Mouse (Mus musculus) thymus, postnatal 14 days (tissue): ENCODE results near the gene Itga6.

Experiments used
- DNase-seq: peaks from one replicate; pipeline ENCODE4 v3.0.0; 2021

The Itga6 gene

DNA sequence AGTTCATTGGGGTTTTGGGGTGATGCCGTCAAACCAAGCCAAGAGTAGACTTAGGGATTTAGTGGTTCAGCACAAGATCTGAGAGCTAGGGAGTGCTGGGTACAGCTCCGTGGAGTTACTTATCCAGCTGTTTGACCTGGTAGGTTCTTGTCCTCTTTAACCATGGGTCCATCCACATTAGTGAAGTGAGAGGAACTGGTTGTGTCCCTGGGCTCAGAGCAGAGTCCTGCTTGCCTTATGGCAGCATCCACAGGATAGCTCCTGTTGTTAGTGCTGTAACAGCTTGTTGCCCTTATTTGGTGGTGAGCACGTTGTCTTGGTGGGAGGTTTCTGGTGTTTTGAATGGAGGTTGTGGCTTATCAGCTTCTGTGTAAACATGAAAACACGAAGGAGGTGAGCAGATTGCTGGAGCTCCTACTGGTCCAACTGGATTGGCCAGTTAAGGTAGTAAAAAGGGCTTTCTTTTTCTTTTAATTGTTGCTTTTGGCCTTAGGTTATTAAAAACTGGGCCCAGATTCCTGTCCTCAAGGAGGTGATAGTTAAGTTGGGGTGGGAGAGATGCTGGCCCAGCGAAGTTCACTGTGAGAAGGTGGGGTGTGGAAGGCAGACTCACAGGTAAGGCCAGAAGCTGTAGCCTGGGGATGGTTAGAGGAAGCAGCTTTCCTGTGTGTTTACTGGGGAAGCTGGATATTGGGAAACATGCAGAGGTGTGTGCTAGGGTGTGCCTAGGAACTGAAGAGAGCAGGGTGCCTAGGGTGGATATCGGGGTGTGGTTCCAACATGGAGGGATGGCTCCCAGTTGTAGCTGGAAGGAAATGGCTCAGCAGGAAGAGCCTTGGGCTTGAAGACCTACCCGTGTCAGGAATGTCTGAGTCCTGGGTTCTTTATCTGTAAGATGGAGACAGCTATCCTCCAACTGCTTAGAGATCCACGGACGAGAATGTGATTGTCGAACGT, 60.5 kb downstream of the Itga6 start:
- no peak for DNase-seq

DNA sequence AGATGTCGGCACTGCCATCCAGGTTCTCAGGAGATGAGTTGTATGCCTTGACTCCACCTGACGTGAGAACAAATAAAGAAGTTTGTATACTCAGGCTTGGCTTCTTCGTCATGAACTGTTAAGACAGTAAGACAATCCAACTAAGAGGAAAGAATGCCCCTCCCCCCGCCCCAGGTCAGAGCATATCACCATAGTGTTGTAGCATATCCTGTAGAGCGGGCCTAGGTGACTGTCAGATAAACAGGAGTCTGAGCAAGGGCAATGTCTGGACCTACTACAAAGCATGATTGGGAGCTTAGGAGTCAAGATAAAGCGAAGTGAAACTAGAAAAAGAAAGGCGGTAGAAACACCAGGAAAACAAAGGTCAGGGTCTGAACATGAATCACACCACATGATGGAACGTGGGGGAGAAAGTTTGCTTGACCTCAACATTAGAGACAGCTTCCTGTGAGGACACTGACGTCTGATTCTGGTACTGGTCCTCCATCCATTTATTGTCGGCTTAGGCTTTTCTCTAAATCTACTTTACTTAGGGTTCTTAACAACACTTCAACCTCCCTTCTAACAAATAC, 64.0 kb downstream of the Itga6 start:
- DNase-seq: no peak

DNA sequence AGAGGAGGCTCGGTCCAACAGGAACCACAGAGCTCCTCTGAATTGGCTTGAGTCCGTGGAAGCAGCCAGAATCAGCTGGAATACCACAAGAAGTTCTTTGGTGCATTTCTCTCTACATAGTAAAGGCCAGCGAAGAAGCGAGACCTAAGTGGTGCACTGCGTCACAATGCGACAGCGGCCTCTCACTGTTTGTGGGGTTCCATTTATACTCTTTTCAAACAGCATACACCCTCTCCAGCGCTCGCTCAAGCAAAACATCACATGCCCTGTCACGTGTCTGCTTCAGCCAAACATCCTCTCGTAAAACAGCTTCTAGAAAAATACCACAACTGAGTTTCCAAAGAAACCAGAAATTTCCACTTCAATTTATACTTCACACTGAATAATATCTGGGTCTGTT, 64.6 kb downstream of the Itga6 start:
- no peak for DNase-seq

DNA sequence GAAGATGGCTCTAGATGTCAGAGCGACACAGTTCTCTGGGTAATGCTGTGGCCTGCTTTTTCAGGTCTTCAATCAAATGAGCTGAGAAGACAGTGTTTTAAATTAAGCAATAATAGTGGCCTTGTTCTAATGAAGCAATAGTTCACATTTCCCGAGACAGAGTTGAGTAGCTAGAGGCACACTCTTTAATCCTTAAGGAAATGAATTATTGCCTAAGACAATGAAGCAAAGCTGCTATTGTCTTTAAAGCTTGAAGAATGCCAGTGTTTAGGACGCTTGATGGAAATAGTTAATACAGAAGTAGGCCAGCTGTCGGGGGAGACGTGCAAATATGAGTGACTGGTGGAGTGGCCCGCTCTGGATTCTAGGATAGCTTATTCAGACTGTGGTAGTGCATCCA, 65.5 kb downstream of the Itga6 start:
- DNase-seq: no peak

DNA sequence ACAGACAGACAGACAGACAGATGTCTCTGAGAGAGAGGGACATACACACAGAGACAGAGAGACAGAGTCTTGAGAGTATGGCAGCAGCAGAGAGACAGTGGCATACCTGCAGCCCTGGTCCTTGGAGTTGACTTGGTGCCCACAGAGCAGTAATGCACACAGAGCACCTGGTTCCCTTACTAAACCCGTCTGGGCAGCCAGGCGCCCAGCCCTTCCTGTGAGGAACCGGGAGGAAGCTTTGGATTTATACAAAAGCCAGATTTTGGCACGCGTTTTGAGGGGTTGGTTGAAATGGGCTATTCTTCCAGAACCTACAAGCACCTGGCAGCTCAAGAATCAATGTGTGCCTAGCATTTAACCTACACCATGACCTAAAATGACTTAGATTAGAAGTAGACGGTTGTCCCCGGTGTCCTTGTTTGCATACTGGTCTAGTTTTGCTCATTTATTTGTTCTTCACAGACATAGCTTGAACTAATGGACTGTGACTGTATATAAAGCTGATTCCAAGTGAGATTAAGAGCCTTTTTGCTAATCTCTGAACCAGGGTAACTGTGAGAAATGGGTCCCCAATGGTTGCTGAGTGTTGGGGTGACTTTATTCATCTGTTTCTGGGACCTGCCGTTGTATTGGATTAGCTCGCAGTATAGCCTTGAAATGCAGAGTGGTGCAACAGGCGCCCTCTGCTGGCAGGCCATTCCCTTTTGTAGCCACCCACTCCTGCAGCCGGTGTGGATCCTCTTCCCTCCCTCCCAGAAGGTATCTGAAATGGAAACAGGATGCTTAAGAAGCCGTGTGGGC, 67.0 kb downstream of the Itga6 start:
- DNase-seq: peak; percentile 90

DNA sequence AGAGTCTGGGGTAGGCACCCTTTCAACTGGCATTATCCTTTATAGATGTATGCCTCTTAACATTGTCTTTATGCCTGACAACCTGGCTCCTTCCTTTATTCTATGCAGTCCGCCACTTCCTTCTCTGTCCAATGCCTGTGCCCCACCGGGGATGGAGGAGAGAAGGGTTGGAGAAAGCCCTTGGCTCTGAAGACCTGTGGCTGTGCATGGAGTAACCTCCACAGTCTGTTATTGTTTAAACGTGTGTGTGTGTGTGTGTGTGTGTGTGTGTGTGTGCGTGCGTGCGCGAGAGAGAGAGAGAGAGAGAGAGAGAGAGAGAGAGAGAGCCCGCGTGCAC, 67.6 kb downstream of the Itga6 start:
- DNase-seq: no peak

DNA sequence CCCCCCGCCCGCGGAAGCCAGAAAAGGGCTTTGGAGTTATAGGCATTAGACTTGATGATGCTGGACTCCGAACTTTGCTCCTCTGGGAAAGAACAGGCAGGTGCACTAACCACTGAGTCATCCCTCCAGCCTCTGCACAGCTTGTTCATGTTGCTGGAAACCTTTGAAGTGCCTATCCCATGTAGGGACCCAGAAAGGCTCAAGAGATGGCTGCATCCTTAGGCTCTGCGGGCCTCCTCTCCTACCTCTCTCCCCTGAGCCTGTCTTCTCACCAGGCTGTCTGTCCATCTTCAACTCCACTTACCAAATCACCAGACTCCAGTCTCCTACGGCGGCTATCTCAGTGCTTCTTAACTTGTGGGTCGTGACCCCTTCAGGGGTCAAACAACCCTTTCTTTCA, 68.0 kb downstream of the Itga6 start:
- DNase-seq: peak; percentile 67

DNA sequence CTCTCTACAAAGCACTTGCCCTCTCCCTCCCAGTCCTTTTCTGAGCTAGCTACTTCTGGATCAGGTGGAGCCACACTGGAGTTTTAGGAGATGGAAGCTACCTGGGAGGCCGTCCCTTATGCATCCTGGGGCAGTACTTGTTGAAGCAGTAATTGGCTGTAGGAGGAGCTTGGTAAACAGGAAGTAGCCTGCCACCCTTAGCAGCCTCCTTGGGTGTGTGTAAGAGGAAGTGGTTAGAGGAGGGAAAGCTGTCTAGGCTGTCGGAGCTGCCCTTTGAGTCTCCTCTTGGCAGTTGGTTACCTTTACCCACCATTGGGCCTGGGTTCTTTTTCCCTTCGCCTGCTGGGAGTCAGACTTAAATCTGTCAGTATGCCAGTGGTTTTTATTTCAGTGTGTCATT, 68.6 kb downstream of the Itga6 start:
- DNase-seq: peak; percentile 87

DNA sequence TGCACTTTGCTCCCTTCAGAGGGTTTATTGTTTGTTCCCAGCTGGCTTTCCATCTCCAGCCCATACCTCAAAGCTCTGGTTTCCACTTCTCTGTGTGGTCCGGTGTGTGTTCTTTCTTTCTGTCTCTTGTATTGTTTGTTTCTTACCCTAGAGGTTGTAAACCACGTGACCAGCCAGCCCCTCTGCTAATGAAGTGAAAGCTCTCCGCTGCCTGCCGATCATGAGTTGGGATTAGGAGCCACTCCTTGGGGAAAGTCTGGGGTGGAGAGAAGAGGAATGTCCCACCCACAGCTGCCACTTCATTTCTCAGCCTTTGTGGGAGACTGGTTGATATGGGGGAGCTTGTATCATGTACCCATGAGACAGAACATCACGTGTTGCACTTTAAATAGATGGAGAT, 69.9 kb downstream of the Itga6 start:
- DNase-seq: peak; percentile 48

DNA sequence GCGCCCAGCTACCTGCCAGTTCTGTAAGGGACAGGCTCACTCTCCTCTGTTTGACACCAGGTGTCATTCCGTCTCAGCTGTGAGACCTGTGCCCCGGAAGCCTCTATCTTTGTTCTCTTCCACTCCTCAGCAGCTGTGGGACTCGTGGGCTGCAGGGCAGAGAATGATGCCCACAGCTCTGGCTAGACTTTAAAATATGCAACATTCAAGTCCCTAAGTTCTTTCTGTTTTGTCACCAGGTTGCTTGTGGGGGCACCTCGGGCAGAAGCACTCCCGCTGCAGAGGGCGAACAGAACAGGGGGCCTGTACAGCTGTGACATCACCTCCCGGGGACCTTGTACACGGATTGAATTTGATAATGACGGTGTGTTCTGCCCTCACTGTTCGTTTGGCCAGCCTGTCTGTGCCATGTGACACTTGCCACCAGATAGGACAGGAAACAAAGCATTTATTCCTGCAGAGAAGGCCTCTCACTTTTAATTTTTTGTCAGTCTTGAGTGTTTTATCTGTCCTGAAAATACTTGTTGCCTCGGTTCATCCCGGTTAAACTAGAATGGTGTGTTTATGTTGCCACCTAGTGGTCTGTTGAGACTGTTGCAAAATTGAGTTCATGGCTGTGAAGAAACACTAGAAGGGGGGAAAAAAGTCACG, 71.1 kb downstream of the Itga6 start:
- peak; percentile 78 for DNase-seq

DNA sequence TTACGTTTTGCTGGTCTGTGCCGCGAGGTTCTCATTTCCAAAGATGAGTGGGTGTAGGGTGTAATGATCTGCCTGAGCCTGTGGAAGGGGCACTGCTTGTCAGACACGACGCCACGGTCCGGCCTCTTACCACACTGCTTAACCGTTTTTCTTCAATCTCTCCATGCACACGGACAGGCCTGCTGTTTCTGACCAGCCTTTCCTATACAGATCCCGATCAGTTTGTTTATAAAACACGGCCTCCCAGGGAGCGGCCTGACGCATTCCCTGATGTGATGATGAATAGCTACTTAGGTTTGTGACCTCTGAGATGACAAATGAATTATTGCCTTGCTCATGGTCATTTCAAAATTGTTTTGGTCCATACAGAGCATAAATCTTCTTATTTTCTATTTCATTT, 78.7 kb downstream of the Itga6 start:
- no peak for DNase-seq

DNA sequence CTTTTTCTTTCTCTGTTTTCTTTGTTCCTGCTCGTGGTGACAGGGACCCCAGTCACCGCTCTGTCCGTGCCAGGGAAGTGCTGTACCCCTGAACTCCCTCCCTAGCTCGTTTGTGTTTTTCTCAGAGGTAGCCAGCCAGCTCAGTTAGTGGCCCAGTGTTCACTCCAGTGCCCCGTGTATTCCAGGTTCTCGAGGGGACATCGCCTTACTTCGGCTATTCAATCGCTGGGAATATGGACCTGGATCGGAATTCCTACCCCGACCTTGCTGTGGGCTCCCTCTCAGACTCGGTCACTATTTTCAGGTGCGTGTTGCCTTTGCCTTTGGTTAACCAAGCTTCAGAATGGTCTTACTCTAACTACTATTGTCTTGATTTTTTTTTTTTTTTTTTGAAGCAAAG, 82.3 kb downstream of the Itga6 start:
- DNase-seq: no peak

DNA sequence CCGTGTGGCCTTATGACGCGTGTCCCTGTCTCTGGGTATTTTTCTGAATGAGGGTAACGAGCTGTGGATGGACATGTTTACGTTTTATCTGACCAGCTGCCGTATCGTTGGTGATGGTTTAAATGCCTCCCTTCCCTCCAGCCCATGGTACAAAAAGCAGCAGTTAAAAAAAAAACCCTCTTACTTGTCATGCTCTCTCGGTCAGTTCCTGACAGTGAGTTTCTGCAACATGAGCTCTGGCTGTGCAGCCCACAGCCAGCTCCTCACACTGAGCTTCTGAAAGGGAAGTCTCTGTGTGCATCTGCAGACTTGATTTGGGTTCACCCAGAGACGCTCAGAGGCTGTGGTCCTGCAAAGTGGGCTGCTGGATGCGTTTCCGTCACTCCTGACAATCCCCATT, 83.5 kb downstream of the Itga6 start:
- no peak for DNase-seq

DNA sequence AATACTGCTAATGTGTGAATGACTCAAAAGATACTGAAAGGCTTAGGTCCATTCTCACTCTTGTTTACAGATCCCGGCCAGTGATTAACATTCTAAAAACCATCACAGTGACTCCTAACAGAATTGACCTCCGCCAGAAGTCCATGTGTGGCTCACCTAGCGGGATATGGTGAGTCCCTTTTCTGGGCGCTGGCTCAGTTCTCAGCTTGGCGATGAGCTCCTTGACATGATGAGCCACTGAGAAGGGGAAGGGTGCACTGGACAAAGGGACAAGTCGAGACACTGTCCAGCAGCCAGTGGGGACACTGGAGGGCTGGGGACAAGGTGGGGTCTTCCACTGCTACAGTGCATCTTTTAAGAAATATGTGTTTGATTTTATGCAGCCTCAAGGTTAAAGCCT, 88.2 kb downstream of the Itga6 start:
- no peak for DNase-seq

DNA sequence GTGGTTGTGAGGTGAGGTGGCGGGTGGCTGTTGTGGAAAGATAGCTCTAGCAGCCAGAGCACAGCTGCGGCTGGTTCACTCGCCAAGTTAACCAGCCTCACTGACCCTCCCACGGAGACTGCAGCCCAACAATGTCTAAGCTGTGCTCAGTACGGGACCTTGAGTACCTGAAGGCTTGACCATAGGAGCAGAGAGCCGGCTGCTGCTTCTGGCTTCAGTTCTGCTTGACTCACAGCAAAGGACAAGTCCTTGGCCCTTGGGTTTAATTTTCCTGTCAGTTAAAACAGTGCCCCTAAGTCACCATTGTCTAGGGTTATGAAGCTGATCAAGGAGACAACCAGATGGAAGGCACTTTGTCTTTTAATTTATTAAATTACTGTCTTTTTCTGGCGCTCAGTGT, 89.0 kb downstream of the Itga6 start:
- no peak for DNase-seq

DNA sequence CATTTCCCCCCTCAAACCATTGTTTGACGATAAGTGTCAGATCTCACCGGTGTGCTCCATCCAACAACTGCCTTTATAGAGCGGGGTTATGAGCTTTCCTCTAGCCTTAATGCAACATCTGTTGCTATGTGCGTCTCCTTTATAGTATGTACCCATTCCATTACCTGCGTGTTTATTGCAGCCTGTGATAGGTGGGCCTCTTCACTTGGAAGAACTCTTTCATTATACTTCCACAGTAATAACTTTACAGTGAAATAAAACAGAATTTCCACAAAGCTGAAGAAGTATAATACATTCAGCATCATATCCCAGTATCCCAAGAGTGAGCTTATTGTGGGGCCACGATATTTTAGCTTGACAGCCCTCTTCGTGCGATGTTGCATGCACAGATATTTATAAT, 90.1 kb downstream of the Itga6 start:
- DNase-seq: no peak

DNA sequence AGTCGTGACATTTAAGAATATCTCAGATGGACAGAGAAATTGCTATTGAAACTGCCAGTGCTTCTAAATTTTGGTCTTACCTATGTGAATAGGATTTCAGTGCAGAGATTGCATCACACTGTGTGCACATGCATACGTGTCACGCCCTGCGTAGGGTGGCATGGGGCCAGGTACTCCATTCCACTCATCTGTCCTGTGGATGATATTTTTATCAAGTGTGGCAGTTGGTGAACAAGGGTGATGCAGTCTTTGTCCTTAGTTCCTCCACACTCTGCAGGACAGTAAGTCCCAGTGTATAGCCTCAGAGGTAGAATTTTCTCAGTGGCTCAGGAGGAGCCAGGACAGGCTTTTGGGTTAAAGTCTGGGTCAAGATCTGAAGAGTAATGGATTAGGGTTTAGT, 90.8 kb downstream of the Itga6 start:
- DNase-seq: no peak

DNA sequence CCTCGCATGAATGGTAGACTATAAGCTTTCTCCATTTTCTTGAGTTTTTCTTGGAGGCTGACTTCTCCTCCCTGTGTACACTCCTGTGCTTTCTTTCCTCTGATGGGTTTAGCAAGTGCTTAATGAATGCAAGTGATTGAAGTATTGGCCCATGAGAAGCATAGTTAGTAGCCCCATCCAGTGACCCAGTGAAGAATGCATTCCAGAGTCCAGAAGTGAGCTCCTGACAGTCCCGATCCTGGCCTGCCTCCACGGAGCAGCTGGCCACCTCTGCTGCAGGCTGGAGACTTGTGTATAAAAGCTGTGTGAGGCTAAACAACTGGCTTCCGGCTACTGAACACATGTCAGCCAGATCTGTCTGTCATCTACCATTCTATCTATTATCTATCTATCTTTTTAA, 91.8 kb downstream of the Itga6 start:
- no peak for DNase-seq

DNA sequence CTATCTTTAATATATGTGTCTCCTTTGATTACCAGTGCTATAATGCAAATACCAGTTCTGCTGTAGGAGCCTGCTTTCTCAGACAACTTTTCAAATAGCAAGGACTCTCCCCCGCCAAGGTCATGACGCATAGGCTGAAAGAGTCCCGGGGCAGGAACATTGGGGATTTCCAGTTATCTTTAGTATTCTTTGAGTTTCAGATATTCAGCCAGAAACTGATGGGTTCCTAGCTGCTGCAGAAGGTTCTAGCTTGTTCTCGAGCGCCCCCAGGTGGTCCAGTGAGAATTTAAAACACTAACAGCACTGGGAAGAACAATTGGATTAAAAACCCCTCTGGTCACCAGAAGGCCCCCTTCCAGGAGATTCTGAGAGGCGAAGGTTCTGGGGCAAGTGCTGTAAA, 92.4 kb downstream of the Itga6 start:
- DNase-seq: peak; percentile 74

DNA sequence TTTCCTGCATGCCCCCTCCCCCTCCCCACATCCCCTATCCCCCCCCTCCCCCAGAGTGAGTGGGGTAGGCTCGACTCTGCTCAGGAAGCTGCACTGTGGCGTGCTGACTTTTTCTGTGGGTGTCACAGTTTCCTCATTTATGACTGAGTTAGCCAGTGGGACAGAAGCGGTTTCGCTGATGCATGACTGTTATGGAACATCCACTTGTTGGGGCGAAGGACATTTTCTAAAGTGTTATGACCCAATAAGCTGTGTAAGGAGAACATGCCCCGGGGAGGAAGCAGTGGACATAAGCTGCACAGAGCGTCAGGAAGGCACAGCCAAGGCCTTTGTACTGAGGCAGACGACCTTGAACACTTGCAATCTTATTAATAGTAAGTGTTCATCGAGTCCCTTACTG, 97.9 kb downstream of the Itga6 start:
- DNase-seq: peak; percentile 40

DNA sequence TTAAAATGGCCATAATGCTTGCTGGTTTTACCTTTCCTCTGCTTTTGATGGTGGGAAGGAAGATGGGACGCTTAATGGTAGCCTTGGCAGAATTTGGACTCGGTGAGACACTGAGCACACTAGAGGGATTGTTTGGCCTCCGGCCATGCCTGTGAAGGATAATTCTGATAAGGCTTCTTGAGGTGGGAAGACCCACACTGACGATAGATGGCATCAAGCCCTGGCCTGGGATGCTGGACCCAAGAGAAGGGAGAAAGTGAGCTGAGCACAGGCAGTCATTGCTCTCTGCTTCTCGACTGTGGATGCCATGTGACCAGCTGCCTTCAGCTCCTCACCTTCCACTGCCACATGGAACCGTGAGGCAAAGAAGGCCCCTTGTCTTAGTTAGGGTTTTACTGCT, 99.5 kb downstream of the Itga6 start:
- DNase-seq: no peak

DNA sequence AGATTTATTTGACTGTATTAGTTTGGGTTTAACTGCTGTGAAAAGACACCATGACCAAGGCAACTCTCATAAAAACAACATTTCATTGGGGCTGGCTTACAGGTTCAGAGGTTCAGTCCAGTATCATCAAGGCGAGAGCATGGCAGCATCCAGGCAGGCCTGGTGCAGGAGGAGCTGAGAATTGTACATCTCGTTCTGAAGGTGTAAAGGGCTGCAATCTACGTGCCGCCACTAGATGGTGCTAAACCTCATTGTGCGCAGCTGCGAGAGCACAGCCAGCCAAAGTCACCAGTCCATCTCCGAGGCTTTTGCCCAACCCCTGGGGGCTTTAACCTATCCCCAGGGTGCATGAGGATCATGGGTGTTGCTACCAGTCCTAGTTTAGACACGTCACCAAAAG, 106.7 kb downstream of the Itga6 start:
- peak; percentile 65 for DNase-seq

DNA sequence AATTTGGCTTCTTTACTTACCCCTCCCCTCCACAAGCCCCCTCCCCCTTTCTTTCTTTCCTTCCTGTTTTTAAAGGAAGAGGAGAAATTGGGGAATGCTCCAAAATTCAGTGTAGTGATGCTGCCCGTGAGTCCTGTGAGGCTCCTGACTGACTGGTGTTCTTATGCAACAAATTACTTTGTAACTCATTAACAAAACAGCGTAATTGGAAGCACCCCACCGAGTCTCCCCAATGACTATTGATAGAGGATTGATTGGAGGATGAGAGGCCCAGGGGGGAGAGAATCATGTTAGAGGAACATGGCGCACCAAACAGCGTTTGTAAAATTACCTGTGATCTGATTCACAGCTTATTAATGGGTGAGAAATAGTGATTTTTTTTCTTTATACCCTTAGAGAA, 109.7 kb downstream of the Itga6 start:
- no peak for DNase-seq
